Mouse (Mus musculus) ovary, postnatal 36 days (tissue): ENCODE measurements around the gene Sgo2a.
"Not testable (repeated sequence)": the region's sequence is repeated elsewhere in the genome, so short reads cannot be mapped to it uniquely, and the experiment has no call there.

ENCODE experiments used
- DNase-seq: peaks from one replicate; pipeline ENCODE4 v3.0.0; 2022; ENCODE audit warnings: low spot score, mixed read lengths

The Sgo2a gene

DNA sequence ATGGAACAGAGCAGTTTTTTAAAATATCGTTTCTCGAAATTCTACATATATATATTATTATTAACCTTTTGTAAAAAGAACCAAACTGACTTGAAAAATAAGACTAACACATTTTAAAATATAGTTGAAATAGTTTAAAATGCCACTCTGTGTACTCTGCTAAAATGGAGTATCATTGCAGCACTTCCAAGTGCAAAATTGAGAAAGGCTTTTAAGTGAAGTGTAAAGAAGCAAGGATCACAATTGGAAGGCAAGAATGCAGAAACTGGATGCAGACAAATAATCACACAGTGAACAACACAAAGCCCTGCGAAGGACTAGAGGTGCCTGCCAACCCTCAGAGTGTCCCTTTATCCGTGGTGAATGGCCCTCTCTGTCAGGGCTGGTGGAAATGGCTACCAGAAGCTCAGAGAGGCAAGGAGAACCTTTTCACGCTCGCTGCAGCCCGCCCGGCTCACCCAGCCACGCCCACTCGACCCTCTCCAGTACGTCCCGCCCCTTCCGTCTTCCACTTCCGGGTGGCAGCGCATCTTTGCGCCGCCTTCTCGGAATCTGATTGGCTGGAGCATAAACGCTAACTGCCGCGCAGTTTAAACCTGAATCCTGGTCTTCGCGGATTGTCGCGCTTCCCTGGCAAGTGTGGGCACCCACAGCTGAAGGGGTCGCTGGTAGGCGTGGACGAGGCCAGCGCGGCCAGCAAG, at the start of gene Sgo2a:
Gene Sgo2a, plus strand, starts transcription at position 540 of the 701 bp plus-strand sequence.
- peak; percentile 90 for DNase-seq

DNA sequence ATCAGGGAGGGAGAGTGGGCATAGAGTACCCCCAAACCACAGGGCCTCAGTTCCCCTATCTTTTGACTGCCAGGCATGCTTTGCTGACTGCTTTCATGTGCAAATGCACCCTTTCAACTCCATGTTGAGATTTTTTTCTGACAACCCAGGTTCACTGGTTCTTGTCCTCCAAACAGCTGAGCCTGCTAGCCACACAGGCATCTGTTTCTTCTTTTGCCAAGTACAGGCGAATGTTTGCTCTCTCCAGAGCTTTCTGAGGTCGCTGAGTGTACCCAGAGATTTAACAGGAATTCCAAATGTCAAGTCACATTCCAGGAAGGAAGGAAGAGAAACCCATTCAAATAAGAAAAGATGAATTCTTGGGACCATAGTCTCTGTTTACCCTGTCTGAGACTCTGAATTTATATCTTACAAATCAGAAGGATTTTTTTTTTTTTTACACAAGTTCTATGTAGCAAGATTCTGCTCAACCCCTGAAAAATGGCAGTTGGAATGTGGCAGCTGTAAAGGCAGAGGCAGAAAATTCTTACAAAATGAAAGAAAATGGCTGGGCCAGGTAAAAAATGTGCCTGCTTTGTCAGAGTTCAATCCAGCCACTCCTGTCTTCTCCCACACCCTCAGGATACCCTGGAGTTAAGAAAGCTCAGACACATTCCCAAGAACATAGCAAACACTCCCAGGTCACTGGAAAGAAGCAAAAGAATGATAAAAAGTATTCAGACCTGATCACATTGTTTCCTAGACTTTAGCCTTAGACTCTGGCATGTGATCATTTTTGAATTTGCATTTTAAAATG, 48.0 kb upstream of the Sgo2a start:
- no peak for DNase-seq

DNA sequence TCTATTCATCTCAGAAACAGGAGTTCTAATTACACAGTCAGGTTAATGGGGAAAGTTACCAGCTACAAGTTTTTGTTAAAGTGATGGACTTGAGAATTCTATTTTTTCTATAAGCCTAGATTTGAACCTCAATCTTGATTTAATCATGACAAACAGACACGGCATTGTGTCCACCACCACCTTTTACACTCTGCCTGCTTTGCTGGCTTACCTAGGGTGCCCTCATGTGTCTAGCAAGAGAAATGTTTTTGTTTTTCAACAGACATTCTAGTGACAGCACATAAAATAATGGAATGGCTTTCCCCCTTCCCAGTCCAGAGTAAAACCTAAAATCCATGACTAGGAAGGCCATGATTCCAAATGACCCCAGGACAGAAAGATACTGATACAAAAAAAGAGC, 46.6 kb upstream of the Sgo2a start:
- DNase-seq, result no peak

DNA sequence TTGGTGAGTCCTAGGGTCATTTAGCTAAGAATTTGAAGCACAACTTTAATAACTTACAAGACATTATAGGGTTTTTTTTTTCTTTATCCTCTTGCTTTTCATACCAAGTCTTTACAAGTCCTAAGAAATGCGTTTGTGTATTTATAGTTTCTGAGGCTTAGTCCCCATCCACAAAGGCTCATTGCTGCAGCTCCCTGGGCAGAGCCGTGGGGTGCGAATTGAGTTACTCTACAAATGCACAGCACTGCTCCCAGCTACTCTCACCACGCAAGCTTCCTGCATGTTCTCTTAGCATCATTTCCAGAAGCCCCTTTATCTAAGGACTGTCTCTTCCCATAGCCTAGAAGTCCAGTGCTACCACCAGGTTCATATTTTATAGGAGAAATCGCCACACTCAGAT, 46.1 kb upstream of the Sgo2a start:
- DNase-seq, result no peak

- no peak for DNase-seq
These were observed 43.3 kb upstream of the Sgo2a start for GRCm38 (mm10) chr1:57952509-57952908.

- DNase-seq, result no peak
These were observed 42.0 kb upstream of the Sgo2a start for GRCm38 (mm10) chr1:57953586-57954375.

- DNase-seq, result no peak
These were observed 41.4 kb upstream of the Sgo2a start for GRCm38 (mm10) chr1:57954376-57954765.

DNA sequence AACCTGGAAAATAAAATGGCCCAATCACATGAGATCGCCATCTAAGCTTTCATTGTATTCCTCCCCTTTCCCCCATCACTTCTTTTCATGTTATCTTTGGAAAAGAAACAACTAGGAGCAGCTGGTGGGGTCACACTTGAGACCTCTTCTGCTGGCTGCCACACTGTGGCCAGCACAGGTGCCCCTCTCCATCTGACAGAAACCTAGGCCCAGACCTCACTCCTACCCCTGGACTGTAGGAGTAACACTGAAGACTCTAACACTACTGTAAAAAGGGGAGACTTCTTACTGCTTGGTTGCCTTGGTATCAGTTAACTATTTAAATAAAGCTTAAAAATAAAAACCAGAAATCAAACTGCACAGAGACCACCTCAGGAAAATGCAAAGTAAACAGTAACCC, 40.0 kb upstream of the Sgo2a start:
- DNase-seq, result no peak

GRCm38 (mm10) chr1:57969327-57970271, 26.2 kb upstream of the Sgo2a start:
- peak; percentile 97 for DNase-seq

GRCm38 (mm10) chr1:57971588-57971987, 24.2 kb upstream of the Sgo2a start:
- DNase-seq, result no peak

GRCm38 (mm10) chr1:57976860-57977259, 18.9 kb upstream of the Sgo2a start:
- no peak for DNase-seq

GRCm38 (mm10) chr1:57989052-57989600, 6.6 kb upstream of the Sgo2a start:
- DNase-seq, result peak; percentile 8

GRCm38 (mm10) chr1:57991277-57991676, 4.5 kb upstream of the Sgo2a start:
- DNase-seq, result no peak

DNA sequence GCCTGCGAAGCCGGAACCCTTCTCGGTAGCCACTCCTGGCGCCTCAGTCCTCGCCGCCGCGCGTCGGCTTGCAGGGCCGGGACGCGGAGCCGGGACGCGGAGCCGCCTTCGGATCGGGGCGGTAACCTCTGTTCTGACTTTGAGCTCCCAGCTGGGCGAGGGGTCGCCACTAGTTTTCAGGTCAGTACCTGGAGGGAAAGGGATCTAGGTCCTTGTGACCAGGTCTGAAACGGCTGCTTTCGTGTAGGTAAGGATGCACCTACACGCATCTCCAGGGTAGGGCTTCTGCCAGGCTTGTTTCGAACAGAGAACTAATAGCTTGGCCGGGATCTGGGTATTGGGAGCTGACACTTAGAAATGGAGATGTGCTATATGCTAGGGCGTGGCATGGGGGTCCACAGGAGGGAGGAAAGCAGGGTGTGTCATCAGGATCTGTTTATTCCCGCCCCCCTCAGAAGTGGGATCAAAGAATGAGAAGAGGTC, 403 bp downstream of the Sgo2a start:
- no peak for DNase-seq

DNA sequence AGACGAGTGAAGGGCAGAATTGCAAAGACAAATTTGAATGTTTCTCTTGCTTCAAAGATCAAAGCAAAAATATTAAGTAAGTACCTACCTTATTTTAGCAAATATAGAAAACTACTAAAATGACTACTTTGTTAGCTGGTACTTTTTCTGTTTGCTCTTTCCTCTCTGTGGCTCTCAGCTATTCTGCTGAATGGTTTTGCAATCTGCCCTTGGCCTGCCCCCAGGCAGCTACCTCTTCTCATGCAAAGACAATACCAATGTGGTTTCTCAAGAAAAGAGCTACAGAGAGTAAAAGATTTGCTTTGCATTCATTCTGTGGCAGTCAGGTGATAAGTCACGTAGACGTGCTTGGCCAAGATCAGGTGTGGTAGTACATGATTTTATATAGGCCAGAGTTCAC, 2.4 kb downstream of the Sgo2a start:
- DNase-seq, result no peak

GRCm38 (mm10) chr1:58006388-58006787, 10.6 kb downstream of the Sgo2a start:
- not testable (repeated sequence) for DNase-seq

- no peak for DNase-seq
These were observed 23.1 kb downstream of the Sgo2a start, which contains the start of gene Kctd18 for GRCm38 (mm10) chr1:58018856-58019255. Gene Kctd18, minus strand, starts transcription at chr1:58018956.

- no peak for DNase-seq
These were observed 31.9 kb downstream of the Sgo2a start for GRCm38 (mm10) chr1:58027707-58028106.

DNA sequence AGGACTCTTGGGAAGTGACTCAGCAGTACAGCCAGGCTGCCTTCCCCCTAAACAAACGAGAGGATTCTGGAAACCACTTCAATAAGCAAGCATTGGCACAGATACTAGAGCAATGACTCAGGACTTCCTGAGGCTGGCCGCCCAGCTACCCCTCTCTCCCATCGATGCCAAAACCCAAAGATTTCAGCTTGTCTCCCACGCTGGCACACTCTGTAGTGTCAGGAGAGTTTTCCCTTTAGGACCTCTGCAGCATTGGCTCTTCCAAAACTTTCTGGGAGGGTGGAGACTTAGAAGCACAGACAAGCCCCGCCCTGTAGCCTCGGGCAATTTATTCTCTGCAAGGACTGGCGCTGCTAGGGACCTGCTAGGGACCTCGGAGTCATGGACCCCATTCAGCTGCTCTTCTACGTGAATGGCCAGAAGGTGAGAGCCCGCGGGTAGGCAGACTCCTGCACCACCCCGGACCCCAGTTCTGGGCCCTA, 33.9 kb downstream of the Sgo2a start, which contains the start of gene Aox1:
Gene Aox1, plus strand, starts transcription at position 296 of the 482 bp plus-strand sequence.
- DNase-seq, result peak; percentile 67

DNA sequence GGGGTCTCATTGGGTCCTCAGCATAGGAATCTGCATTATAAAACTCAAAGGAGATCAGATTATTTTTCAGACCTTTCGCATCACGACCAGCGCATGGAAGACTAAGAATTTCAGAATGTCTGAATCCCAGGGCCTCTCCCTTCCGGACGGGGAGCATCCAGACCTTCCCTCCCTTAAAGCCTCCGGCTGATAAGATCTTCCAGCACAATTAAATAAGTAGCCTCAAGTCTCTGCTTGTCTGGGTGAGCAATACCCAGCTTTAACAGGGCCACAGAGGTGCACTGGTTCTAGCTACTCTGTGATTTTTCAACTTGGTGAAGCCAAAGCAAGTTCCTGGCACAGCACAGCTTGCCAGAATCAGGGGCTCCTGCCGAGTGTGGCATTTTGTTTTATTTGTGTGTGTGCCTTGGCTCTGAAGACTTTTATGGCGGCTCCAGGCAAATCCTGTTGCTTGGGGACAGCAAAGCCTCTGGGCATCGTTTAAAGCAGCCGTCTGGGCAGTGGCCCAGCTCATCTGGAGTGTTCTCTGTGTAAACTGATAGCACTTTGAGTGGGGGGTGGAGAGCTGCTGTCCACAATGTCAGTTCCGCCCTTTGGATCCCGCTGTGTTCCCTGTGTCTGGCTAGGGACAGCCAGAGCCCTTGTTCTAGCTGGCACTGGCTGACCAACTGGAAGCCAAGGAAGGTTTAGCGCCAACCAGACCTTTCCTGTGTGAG, 34.5 kb downstream of the Sgo2a start:
- DNase-seq, result peak; percentile 53
